Mouse (Mus musculus): ENCODE data around the gene Ubqln4.

The Ubqln4 gene

GRCm38 (mm10) chr3:88526157-88527131 is 27.1 kb upstream of the Ubqln4 start:
- peak; percentile 84 for DNase-seq (ENCODE audit: low read depth)

DNA sequence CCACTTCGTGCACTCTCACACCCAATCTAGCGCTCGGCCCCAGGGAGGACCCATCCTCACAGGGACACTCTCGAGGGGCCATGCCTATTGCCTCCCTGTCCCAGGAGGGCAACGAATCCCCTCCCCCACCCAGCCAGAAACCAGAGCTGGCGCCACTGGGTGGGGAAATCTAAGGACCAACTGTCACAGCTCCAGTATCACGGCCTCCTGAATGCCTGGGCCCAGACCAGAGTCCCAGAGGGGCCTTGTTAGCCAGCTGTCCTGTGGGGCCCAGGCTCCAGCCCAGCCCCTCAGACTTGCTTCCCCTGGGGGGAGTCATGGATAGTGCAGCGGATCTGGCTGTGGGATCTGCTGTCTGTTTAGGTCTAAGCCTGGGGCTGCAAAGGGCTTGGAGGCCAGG is 26.0 kb upstream of the Ubqln4 start:
- DNase-seq (ENCODE audit: low read depth) = no peak

- DNase-seq (ENCODE audit: low read depth) = no peak
Observed at GRCm38 (mm10) chr3:88528646-88529045, 24.9 kb upstream of the Ubqln4 start.

DNA sequence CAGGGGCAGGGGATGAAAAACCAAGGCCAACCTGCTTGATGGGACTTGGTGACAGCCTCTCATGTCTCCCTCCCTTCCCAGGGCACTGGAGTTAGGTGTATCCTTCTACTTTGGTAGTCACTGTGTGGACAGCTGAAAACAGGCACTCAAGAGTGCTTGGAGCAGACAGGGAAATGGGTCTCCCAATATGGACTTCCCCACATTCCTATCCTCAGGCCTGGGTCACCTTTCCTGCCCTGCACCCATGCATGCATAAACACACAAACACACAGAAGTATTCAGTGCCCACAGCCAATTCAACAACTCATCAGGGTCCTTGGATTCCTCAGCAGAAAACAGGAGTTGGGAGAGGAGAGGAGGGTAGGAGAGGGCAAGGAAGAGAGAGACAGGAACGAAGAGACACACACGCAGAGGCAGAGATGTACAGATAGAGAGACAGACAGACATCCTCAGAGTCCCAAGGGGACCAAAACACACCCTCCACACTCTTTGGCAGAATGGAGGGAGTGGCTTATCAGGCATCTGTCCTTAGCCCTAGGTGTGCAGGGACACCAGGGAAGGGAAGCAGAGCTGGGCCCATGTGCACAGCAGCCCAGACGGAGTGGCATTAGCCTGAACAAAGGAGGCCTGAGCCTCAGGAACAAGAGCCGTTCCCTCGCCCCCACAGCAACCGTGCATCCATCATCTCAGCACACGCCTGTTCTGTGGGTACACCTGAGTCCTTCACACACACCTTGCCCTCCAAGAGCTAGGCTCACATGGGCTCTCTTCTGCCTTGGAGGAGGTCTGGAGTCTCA is 24.2 kb upstream of the Ubqln4 start:
- DNase-seq (ENCODE audit: low read depth) = no peak

DNA sequence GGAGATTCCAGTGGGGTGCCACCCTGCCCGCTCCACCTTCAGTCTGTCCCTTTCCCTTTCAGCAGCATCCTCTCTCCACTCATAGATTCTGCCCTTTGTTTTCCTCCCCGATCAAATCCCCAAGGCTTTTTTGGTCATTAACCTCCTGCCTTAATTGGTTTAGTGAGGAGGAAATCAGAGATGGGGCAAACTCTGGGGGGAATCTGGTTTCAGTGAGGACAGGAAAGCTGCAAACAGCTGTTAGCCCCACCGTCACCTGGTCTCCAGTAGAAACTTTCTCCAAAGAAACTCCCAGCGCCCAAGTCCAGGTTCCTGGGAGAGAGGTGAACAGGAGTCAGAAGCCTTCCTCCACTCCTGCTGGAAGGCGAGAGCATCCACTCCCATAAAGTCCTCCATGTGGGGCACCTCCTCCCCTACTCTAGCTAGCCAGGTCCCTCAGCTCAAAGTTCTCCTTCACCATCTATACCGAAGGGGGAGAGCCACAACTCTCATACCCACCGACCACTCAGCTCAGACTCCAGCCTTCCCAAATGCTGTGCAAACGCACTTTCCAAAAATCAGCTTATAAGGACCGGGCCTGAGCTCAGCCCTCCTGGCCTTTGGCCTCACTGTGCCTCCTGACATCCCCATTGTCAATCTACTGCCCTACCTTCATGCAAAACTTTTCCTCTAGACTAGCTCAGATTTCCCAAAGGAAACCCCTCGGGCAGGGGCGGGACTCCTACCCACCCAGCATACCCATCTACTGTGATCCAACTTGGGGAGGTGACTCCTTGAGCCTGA is 23.3 kb upstream of the Ubqln4 start:
- DNase-seq (ENCODE audit: low read depth) = no peak

GRCm38 (mm10) chr3:88531348-88532298 is 21.9 kb upstream of the Ubqln4 start:
- DNase-seq (ENCODE audit: low read depth) = peak; percentile 63

DNA sequence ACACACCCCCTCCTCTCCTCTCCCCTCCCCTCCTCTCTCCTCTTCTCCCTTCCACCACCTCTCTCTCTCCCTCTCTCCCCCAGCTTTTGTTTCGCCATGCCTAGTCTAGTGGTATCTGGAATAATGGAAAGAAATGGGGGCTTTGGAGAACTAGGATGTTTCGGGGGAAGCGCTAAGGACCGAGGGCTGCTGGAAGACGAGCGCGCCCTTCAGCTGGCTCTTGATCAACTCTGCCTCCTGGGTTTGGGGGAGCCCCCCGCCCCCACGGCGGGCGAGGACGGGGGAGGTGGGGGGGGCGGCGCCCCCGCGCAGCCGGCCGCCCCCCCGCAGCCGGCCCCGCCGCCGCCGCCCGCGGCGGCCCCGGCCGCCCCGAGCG is 21.3 kb upstream of the Ubqln4 start, which contains the start of gene Mex3a:
Gene Mex3a (plus strand): TSS at position 97 of the 376 bp plus-strand sequence.
- DNase-seq (ENCODE audit: low read depth) = no peak

DNA sequence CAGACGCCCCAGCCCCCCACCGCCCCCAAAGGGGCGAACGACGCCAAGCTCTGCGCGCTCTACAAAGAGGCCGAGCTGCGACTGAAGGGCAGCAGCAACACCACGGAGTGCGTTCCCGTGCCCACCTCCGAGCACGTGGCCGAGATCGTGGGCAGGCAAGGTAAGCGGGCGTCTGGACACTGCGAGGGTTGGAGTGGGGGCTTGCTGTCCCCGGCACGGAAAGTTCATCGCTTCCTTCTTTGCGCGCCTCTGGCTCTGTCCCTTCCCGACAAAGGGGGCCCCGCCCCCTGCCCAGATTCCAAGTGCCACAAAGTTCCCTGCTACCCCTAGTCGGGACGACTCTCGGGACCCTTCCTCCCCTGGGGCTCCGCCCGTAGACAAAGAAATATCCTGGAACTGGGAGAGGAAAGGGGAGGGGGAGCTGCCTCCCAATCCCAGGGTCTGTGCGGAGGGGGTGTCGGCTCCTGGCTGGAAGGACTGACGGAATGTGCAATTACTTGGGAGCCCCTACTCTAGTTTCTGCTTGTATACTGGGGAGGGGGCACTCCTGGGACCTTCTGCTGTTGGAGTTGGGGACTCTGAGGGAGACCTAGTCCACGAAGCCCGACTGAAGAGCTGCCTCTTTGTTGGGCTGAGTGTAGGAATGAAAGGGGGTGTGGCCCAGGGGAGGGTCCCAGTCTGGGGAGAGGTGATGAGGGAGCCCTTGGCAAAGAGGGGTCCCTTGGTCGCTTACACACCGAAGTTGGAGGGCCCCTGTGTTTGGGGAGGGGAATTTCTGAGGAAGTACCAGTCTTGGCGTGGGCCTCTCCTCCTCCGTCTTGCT is 20.7 kb upstream of the Ubqln4 start:
- DNase-seq (ENCODE audit: low read depth) = no peak

- no peak for DNase-seq (ENCODE audit: low read depth)
Observed at GRCm38 (mm10) chr3:88533706-88534105, 19.9 kb upstream of the Ubqln4 start.

DNA sequence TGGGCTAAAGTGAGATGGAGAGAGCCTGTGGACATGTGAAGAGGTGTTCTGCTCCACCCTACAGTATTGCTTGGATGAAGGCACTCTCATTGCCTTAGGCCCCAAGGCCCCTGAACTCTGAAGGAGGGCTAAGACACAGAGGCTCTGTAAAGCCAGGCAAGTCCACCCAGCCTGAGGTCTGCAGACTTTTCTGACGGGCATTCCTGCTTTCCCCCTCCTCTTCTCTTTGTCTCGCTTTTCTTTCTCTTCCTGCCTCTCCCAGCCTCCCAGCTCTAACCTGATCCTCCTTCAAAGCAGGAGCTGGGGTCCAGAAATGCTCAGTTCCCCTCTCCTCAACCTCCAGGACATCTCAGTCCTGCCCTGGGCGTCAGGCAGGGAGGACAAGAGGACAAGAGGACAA is 18.6 kb upstream of the Ubqln4 start:
- no peak for DNase-seq (ENCODE audit: low read depth)

GRCm38 (mm10) chr3:88535527-88535926 is 18.0 kb upstream of the Ubqln4 start:
- DNase-seq (ENCODE audit: low read depth) = no peak

DNA sequence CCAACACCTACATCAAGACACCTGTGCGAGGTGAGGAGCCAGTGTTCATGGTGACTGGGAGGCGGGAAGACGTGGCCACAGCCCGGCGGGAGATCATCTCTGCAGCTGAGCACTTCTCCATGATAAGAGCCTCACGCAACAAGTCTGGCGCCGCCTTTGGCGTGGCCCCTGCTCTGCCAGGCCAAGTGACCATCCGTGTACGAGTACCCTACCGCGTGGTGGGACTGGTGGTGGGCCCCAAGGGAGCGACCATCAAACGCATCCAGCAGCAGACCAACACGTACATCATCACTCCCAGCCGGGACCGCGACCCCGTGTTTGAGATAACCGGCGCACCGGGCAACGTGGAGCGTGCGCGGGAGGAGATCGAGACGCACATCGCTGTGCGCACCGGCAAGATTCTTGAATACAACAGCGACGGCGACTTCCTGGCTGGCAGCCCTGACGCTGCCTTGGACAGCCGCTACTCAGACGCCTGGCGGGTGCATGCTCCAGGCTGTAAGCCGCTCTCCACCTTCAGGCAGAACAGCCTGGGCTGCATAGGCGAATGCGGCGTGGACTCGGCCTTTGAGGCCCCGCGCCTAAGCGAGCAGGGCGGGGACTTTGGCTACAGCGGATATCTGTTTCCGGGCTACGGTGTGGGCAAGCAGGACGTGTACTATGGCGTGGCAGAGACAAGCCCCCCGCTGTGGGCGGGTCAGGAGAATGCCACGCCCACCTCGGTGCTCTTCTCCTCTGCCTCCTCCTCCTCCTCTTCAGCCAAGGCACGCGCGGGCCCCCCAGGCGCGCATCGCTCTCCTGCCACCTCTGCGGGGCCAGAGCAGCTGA is 17.2 kb upstream of the Ubqln4 start:
- peak; percentile 74 for DNase-seq (ENCODE audit: low read depth)

GRCm38 (mm10) chr3:88537146-88537545 is 16.4 kb upstream of the Ubqln4 start:
- DNase-seq (ENCODE audit: low read depth) = no peak

GRCm38 (mm10) chr3:88538271-88539145 is 15.1 kb upstream of the Ubqln4 start:
- no peak for DNase-seq (ENCODE audit: low read depth)

DNA sequence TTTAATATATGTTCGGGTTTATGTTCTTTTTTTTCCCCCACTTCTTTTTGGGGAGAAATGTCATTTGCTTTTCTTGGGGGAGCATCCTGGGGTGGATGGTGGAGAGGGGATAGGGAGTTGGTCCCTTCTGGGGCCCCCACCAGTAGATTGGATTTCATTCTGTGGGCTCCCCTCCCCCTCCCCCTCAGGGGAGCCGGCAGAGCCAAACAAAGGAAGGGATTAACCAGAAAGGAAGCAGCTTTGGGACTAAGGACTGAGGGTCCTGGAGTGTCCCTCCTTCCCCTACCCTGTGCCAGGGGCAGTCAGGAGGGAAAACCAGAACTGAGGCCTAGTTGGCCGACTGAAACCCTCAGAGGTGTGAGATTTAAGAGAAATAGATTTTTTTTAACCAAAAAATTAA is 14.2 kb upstream of the Ubqln4 start:
- no peak for DNase-seq (ENCODE audit: low read depth)

DNA sequence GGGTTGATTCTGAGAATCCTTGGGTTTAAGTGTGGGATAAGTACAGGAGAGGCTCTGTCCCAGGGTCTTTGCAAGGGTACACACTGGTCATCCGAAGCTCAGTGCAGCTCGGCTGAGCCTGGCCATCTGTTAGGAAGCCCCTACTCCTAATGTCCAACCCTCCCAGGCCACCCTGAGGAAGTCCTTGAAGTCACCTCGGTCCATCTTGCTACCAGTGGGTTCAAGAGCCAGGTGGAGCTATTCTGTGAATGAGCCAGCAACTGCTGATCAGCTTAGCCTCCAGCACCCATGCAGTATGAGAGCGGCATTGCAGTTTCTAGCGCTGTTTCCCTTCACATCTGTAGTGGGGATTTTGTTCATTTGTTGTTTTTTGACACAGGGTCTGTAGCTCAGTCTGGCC is 13.5 kb upstream of the Ubqln4 start:
- no peak for DNase-seq (ENCODE audit: low read depth)

DNA sequence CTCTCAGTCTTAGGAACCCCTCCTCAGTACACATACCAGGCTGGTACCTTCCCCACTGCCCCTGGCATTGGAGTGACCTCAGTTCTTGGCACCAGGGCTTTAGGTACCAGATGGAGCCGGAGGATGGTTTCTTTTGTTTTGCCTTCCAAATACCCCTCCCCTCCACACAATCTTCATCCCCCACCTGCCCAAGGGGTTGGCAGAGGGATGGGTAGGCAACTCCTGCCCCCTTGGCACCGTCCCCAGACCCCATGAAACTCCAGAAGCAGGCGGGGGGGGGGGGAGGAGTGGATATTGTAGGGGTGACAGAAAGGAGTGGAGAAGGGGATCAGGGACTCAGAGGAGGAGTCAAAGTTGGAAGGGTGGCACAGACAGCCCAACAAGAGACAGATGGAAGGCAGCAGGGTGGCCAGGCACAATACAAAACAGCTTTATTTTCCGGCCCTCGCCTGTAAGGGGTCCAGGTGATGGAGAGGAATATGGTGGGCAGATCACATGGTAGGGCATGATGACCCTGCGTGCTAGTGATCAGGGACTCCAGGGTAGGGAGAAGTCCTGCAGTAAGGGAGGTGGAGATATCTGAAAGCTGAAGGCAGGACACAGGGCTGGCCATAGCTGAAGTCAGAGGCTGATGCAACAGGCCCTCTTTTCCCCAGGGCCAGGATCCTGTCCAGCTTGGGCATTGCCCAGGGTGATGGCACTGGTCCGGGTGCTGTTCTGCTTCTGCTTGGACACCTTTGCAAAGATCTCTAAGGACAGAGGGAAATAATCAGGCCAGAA is 11.7 kb upstream of the Ubqln4 start:
- no peak for DNase-seq (ENCODE audit: low read depth)
